Mouse (Mus musculus) urinary bladder, postnatal 36 days (tissue): ENCODE results near the gene Rab5if.

ENCODE experiments used
- DNase-seq, 2 experiments: peaks; one replicate each; pipeline ENCODE4 v3.0.0; 2022; ENCODE audit warnings: low spot score in 2 of 2, mixed read lengths in 1 of 2

Gene Rab5if

GRCm38 (mm10) chr2:156923057-156923456 lies 60.1 kb downstream of the Rab5if start:
- no peak for DNase-seq
